Mouse (Mus musculus) retina, postnatal 7 days (tissue): ENCODE data around the gene Tagln3.

Experiments used
- DNase-seq: peaks from one replicate; pipeline ENCODE4 v3.0.0-alpha.2; 2012; ENCODE audit warnings: low read depth, low spot score

Gene Tagln3

GRCm38 (mm10) chr16:45720022-45720630 lies 4.3 kb downstream of the Tagln3 start:
- no peak for DNase-seq

DNA sequence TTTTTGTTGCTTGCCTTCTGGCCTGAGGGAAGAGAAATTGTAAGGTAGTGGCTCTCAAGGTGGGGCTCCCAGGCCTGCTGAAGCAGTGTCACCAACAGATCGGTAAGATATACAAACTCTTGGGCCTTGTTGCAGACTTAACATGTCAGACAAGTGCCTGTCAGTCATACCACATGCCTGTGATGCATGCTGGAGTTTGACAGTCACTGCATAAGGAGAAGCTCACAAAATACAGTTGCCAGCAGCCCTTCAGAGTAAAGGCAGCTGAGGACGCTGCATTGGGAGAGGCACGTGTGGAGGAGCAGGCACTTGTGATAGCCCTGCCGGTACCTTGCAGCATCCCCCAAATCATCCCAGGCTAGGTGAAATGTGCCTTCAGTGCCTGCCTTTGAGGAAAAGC lies 6.1 kb downstream of the Tagln3 start:
- DNase-seq, result no peak

- DNase-seq, result no peak
Measured at GRCm38 (mm10) chr16:45714489-45715150, 9.8 kb downstream of the Tagln3 start.

- DNase-seq, result no peak
Measured at GRCm38 (mm10) chr16:45713878-45714277, 10.5 kb downstream of the Tagln3 start.

GRCm38 (mm10) chr16:45713261-45713660 lies 11.1 kb downstream of the Tagln3 start:
- DNase-seq, result no peak

DNA sequence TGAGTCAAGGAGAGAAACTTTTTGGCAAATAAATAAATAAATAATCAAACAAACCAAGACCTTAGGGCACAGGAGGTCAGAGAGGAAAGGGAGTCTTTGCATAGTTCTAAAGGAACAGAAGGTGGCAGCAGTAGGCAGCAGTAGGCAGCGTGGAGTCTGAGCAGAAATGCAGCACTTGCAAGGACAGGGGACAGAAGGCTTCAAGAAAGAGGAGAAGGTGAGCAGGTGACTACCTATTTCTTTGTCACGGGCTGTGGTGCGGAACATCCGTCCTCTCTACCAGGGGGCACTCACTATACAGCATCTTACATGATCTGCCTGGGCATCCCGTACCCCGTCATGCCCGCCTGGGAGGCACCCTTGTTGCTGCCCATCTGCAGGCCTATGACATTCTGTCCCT lies 13.1 kb downstream of the Tagln3 start:
- DNase-seq, result no peak

GRCm38 (mm10) chr16:45699301-45699700 lies 25.1 kb downstream of the Tagln3 start:
- DNase-seq, result no peak

DNA sequence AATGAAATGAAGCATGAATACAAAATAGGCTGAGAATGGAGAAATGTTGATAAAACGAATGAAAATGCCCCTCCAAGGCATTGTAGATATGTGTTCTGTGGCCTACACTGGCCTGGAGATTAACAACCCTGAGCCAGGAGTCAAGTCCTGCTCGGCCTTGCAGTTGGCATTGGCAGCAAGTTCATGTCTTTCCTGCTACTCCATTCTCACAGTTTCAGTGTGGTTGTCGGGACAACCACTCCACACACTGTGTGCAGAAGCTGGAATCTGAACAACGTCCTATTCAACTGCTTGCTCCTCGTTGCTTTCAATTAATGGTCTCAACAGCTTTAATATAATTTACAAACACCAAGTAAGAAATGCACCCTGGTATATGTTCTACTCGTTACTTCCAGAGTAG lies 26.4 kb downstream of the Tagln3 start:
- no peak for DNase-seq

DNA sequence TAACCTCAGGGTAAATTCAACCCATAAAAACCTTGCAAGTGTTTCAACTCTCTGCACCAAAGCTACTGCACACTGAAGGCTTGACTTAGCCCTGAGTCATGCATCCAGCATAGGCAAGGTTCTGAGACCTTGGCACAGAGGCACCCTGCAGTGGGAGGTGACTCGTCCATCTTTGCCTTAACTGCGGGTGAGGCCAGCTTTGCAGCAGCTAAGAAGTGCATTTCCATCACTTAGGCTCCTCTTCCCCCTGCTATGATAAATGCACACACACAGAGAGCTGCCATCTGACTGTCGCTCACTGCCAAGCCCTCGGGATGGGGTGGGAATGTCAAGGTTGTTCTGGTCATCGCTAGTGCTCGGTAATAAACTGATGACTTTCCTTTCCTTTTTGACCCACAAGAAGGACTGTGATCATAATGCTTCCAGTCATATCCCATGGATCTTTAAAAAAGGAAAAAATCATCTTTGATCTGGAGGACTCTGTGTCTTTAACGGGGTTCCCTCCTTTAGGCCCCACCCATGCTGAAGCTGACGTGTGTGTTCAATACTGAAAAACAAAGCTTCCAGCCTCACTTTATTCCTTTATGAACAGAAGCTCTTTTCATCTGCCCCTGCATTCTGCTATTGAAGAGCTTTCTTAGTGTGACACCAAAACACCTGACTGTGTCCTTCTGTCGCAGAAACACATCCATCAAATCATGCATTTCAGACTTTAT lies 28.8 kb downstream of the Tagln3 start:
- DNase-seq, result no peak

DNA sequence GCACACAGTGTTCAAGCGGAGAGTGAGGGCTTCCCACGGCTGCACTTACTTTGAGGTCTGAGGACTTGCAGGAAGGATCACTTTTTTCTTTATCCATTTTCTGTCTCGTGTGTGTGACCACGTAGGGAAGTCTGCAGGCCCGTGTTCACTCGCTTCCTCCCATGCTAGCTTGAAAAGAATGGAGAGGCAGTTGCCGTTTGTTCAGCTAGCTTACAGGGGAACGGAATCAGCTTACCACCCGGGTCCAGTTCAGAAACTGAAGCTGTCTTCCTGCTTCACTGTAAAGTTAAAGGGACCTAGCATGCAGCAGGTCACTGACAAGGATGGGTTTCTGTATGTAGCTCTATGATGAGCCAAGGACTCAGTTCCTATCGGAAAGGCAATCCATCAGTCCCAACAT lies 30.9 kb downstream of the Tagln3 start, which contains the start of gene Tmprss7:
Gene Tmprss7, minus strand, starts transcription at position 101 of the 400 bp plus-strand sequence.
- no peak for DNase-seq

DNA sequence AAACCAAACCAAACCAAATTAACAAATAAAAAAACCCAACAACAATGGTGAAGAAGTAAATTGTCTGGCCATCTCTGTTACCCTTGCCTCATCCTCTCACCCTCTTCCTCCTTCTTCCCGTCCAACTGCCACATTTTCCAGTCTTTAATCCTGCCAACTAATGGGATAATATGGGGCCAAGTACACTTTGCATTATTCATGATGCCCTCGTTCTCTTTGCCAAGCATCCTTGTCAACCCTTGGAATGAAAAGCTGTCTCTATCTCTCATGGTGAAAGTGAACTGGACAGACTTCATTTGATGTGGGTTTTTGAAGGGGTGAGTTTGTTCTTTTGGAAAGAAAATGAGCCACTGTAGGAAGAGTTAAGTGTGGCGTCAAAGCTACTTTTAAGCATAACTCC lies 31.6 kb downstream of the Tagln3 start:
- no peak for DNase-seq

DNA sequence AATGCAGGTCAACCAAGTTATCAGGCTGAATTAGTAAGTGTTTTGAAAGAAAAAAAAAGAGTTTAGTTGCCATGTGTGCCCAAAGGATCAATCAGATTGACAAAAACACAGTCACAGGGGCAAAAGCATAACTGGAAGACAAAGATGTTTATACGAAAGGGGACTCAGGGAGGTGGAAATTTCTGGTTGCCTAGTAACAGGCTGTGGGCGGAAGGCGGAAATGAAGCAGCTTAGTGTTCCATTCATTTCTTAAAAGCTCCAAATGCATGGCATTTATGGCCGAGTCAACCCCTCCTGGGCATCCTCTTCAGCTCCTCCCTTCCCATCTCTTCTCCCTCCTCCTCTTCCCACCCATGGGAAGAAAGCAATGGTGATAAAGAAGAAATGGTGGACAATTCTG lies 34.2 kb downstream of the Tagln3 start:
- DNase-seq, result no peak

GRCm38 (mm10) chr16:45686833-45687232 lies 37.6 kb downstream of the Tagln3 start:
- no peak for DNase-seq

- DNase-seq, result no peak
Measured at GRCm38 (mm10) chr16:45685295-45685694, 39.1 kb downstream of the Tagln3 start.

DNA sequence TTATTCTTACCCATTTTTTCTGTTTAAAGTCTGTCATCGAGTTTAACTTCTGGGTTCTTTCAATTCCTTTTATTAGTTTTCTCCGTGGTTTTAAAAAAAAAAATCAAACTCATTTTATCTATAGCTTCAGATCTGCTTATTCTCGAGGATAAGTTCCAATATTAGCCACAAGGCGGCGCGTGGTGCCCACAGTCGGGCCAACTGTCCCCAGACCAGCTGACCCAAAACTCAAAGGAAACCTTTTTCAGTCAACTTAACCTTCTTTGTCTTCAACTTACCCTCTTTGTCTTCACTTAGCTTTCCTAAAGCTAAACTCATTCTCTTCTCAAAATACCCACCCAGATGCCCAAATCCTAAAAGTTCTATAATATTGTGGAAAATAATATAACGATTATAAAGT lies 39.6 kb downstream of the Tagln3 start:
- peak; percentile 46 for DNase-seq

- no peak for DNase-seq
Measured at GRCm38 (mm10) chr16:45676462-45676861, 47.9 kb downstream of the Tagln3 start.

DNA sequence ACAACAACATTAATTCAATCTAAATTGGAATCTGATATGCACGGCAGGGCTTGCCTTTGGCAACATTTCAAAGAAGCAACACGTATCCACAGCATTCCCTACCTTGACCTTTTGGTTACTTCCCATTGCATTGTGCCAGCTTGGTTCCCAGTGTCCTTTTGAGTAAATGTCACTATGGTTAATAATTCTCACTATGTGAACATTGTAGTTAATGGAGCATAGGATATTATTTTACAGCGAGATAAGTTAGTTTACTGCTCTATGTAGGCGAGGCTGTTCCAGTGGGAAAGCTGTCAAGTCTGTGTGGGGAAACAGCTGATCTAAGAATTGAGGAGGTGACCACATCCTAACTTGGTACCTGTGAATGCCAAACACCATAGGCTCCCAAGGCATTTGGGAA lies 54.4 kb downstream of the Tagln3 start:
- no peak for DNase-seq

DNA sequence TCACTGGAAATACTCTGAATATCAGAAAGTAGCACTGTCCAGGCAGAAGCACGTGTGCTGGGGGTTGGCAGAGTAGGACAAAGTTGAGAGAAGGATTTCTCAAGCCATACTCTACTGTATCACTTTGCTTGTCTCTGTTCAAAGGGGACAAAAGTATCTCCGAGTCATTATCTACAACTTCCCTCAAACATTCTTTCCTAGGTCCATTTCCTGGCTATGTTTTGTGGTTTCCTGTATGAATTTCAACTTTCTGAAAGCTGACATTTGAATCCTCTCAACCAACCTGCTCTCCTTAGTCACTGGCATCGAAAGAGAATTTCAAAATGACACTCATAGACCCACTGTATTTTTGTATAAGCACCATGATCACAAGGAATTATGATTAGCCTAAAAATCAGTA lies 56.2 kb downstream of the Tagln3 start:
- no peak for DNase-seq

GRCm38 (mm10) chr16:45666136-45666535 lies 58.3 kb downstream of the Tagln3 start:
- DNase-seq, result no peak

- DNase-seq, result no peak
Measured at GRCm38 (mm10) chr16:45662381-45662780, 62.0 kb downstream of the Tagln3 start.
